Mouse (Mus musculus) bone marrow macrophage, adult 2 months (primary cell): ENCODE data around the gene Top2a.

Source experiments
- CTCF ChIP-seq: IDR thresholded peaks from 2 replicates; pipeline ENCODE4 v1.5.1; 2012; ENCODE audit warnings: low read depth, mild to moderate bottlenecking, low read length, moderate library complexity
- POLR2A ChIP-seq: IDR thresholded peaks from 2 replicates; pipeline ENCODE4 v1.6.1; 2012; ENCODE audit warnings: mild to moderate bottlenecking, low read depth, low read length, borderline replicate concordance

DNA sequence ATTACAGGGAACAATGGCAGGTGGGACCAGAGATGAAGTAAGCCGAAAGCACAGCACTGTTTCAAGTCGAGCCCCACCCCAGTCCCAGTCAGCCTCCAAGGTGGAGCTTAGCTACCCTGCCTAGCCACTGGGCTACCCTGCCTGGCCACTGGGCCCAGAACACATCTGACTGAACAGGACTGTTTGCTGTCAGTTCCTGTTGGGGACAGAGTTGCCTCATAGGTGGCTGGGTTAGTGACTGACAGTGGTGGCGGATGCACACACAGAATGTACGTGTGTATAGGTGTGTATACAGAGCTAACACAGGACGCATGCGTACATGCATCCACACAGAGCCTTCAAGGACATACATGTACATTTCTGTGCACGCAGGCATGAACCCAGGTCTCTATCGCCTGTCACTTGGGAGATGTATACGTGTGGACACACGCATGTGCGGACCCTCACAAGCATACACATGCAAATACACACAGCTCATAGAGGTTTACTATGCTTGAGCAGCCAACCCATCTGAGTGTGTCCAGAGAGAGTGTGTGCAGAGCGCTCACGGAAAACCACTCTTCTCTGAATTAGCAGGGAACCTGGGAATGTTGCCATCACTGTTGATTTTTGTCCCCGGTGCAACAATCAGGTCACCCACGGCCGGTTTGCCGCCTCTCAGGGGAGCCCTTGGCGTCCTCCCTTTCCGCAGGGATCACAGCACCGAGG, 42.5 kb downstream of the Top2a start:
- TF ChIP-seq POLR2A = no peak
- TF ChIP-seq CTCF = no peak
